Mouse (Mus musculus) thymus, postnatal 4 days (tissue): ENCODE results near the gene Lbx1.

Experiments used
- DNase-seq: peaks from one replicate; pipeline ENCODE4 v3.0.0; 2021

The Lbx1 gene

GRCm38 (mm10) chr19:45235766-45236362 lies at the start of gene Lbx1:
Gene Lbx1, minus strand, starts transcription at chr19:45235812.
- no peak for DNase-seq

- peak; percentile 74 for DNase-seq
These were observed 47.7 kb upstream of the Lbx1 start for GRCm38 (mm10) chr19:45283302-45283701.

- no peak for DNase-seq
These were observed 40.6 kb upstream of the Lbx1 start for GRCm38 (mm10) chr19:45276196-45276595.

GRCm38 (mm10) chr19:45271986-45272385 lies 36.4 kb upstream of the Lbx1 start:
- DNase-seq = no peak

GRCm38 (mm10) chr19:45262995-45263394 lies 27.4 kb upstream of the Lbx1 start:
- DNase-seq = no peak

- no peak for DNase-seq
These were observed 22.1 kb upstream of the Lbx1 start for GRCm38 (mm10) chr19:45257414-45258326.

- DNase-seq = no peak
These were observed 19.2 kb upstream of the Lbx1 start for GRCm38 (mm10) chr19:45254806-45255205.

- no peak for DNase-seq
These were observed 16.8 kb upstream of the Lbx1 start for GRCm38 (mm10) chr19:45252436-45252835.

GRCm38 (mm10) chr19:45248691-45249090 lies 13.1 kb upstream of the Lbx1 start:
- no peak for DNase-seq

GRCm38 (mm10) chr19:45243918-45244700 lies 8.5 kb upstream of the Lbx1 start:
- peak; percentile 71 for DNase-seq

GRCm38 (mm10) chr19:45243264-45243602 lies 7.6 kb upstream of the Lbx1 start:
- no peak for DNase-seq

- DNase-seq = no peak
These were observed 7.0 kb upstream of the Lbx1 start for GRCm38 (mm10) chr19:45242348-45243263.

GRCm38 (mm10) chr19:45242017-45242347 lies 6.4 kb upstream of the Lbx1 start:
- DNase-seq = no peak

GRCm38 (mm10) chr19:45240026-45240425 lies 4.4 kb upstream of the Lbx1 start:
- no peak for DNase-seq

- DNase-seq = no peak
These were observed 3.6 kb upstream of the Lbx1 start for GRCm38 (mm10) chr19:45239191-45239590.

GRCm38 (mm10) chr19:45237665-45238209 lies 2.1 kb upstream of the Lbx1 start:
- DNase-seq = no peak

- DNase-seq = no peak
These were observed 1.5 kb upstream of the Lbx1 start for GRCm38 (mm10) chr19:45237099-45237498.

GRCm38 (mm10) chr19:45236363-45236942 lies 841 bp upstream of the Lbx1 start:
- peak; percentile 44 for DNase-seq

- DNase-seq = peak; percentile 41
These were observed 276 bp downstream of the Lbx1 start for GRCm38 (mm10) chr19:45235331-45235741.

GRCm38 (mm10) chr19:45234771-45235231 lies 811 bp downstream of the Lbx1 start:
- peak; percentile 53 for DNase-seq

- no peak for DNase-seq
These were observed 1.3 kb downstream of the Lbx1 start for GRCm38 (mm10) chr19:45234191-45234770.
